Mouse (Mus musculus): Measurements from ENCODE around the gene Adap2.

The Adap2 gene

GRCm38 (mm10) chr11:80190280-80190679 is 36.4 kb downstream of the Adap2 start:
- intact Hi-C loops (cut with DNase I): no loop called here

DNA sequence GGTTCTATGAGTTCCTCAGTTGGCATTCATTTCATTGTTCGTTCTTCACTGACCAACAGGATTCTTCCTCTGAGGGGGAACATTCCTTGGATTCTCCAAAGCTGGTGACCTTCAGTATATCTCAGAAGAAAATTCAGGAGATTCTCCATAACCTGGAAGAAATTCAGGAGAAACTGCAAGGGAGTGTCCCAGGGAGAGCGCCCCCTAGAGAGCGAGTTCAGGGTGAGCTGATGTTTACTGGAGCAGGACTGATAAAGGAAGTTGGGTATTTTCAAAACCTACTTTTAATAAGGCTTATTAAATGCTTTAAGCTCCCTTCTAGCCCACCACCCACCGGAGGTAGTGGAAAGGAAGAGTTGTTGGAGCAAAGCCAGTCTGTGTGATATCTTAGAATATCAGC is 39.9 kb downstream of the Adap2 start:
- intact Hi-C loops (cut with DNase I): no loop called here

DNA sequence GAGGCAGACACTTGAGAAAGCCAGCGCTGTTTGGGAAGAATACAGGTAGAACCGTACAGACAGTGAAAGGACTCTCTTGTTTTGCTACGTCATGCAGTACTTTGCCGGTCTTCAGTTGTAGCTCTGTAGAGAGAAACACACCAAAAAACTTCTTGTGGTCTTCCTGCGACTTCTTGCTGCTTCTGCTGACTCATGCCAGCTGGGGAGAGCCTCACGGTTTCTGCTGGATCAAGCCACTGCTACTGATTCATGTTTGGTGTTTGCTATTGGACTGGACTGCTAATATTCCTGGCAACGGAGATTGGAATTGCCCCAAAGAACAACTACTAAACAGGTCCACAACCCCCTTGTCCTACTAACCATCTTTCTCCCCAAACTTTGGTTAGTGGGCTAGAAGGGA is 42.4 kb downstream of the Adap2 start:
- intact Hi-C loops (cut with DNase I): loop anchor here (5.0 kb wide), 1 partner anchor 114 kb away; the partner anchor contains the start of gene Crlf3

DNA sequence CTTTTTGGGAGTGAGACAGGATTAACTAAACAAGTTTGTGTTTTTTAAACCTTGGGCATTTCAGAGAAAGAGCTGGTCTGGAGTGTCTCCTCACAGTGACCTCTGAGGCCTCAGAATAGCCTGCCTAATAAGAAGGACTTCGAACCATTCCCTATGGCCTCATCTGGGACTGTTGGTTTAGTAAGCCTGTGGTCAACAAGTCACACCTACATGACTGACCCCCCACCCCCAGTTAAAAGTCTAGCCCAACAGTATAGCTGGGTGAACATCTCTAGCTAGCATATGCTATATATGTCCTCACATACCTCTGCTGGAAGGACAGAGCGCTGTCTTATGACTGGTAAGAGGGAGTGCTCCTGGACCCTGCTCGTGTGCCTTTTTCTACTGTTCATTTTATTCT is 45.4 kb downstream of the Adap2 start:
- intact Hi-C loops (cut with DNase I): loop anchor here (5.0 kb wide), 1 partner anchor 117 kb away; the partner anchor contains the start of gene Crlf3

DNA sequence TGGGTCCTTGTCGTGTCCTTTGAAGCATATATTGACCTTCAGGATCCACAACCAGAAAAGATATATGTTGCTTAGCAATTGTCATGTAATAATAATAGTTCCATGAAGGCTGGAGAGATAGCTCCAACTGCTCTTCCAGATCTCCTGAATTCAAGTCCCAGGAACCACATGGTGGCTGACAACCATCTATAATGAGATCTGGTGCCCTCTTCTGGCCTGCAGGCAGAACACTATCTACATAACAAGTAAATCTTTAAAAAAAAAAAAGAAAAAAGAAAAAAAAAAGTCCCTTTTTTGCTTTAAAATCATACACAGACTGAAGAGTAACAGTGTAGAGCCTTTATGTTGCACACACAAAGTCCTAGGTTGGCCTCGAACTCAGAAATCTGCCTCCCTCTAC is 45.9 kb downstream of the Adap2 start:
- intact Hi-C loops (cut with DNase I): loop anchor here (5.0 to 10.0 kb wide), 2 partner anchors 65 to 117 kb away; partner anchors contain the start of gene Crlf3

DNA sequence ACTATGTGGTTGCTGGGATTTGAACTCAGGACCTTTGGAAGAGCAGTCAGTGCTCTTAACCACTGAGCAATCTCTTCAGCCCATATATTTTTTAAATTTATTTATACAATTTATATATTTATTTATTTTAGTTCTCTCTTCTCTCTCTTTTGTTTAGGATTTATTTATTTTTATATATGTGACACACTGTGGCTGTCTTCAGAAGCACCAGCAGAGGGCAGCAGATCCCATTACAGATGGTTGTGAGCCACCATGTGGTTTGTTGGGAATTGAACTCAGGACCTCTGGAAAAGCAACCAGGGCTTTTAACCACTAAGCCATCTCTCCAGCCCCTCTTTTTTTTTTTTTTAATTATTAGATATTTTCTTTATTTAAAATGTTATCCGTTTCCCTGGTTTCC is 46.4 kb downstream of the Adap2 start:
- intact Hi-C loops (cut with DNase I): loop anchor here (10.0 kb wide), 1 partner anchor 64 kb away; no protein-coding TSS in a partner anchor

GRCm38 (mm10) chr11:80202296-80202695 is 48.4 kb downstream of the Adap2 start:
- intact Hi-C loops (cut with DNase I): loop anchor here (10.0 kb wide), 1 partner anchor 63 kb away; no protein-coding TSS in a partner anchor

DNA sequence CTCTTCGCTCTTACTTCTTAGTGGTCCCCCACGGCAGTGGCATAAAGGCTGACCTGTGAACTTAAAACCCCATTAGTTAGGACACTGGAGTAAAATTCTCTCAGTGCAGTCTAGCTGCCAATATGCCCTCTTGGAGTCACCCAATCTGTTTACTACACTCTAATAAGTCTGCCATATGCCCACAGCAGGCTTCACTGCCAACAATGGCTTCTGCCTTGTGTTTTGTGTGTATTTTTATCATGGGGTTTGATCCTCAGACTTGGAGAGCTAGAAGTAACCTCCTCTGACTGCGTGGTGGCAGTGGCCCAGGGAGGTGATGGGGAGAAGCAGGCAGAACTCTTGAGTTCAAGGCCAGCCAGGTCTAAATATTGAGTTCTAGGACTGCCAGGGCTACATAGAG is 50.1 kb downstream of the Adap2 start:
- intact Hi-C loops (cut with DNase I): loop anchor here (10.0 kb wide), 1 partner anchor 61 kb away; no protein-coding TSS in a partner anchor

- intact Hi-C loops (cut with DNase I): loop anchor here (10.0 kb wide), 1 partner anchor 60 kb away; no protein-coding TSS in a partner anchor
These were observed 51.0 kb downstream of the Adap2 start for GRCm38 (mm10) chr11:80204941-80205340.

DNA sequence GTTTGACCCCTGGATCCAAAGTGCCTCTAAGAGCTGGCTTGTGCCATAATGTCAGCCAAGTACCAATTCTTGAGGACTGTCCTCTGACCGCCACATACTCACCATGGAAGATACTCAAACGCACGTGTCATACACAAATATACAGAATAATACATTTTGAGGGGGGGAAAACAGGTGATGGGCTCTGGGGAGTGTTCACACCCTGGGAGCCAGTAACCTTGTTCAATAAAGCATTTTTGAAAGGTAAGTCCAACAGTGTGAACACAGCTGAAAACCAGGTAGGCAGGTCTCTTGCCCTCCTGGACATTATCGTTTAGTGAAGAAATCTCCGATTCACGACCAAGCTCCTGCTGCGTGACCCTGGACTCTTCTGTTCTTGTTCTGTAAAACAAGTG is 54.6 kb downstream of the Adap2 start:
- intact Hi-C loops (cut with DNase I): loop anchor here (10.0 kb wide), 1 partner anchor 56 kb away; no protein-coding TSS in a partner anchor

GRCm38 (mm10) chr11:80208860-80209800 is 55.2 kb downstream of the Adap2 start, which contains the start of gene Rhot1:
TSS of gene Rhot1 (plus strand) at chr11:80209019.
- intact Hi-C loops (cut with DNase I): loop anchor here (10.0 kb wide), 1 partner anchor 56 kb away; no protein-coding TSS in a partner anchor

DNA sequence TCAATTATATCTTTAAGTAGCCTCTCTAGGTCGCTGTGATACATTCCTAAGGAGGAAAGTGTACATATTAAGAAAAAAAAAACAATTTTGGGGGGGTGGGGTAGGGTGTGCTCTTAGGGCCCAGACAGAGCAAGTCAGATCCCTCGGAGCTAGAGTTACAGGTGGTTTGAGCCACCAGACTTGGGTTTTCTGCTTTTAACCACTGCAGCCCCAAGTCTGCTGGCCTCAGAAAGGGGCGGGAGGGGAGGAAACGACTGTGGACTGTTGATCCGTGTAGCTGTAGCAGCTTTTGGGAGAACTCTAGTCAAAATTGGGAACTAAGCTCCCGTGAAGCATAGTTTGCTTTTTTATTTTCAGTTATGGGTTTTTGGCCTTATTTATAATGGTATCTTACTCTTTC is 56.4 kb downstream of the Adap2 start:
- intact Hi-C loops (cut with DNase I): no loop called here

GRCm38 (mm10) chr11:80212282-80212681 is 58.4 kb downstream of the Adap2 start:
- intact Hi-C loops (cut with DNase I): no loop called here

DNA sequence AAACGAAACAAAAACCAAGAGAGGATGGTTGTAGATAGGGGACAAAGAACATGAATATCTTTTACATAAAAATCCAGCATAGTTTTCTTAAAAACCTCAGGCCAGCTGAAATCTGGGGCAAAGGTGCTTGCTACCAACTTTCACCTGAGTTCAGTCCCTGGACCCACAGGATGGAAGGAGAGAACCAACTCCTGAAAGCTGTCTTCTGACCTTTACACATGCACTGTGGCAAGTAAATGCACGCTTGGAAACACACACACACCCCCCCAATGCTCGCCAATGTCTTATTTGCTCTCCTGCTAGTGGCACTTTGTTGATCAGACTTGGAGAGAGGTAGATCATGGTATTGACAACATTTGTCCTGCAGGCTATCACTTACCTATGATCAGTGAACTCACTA is 61.4 kb downstream of the Adap2 start:
- intact Hi-C loops (cut with DNase I): no loop called here

DNA sequence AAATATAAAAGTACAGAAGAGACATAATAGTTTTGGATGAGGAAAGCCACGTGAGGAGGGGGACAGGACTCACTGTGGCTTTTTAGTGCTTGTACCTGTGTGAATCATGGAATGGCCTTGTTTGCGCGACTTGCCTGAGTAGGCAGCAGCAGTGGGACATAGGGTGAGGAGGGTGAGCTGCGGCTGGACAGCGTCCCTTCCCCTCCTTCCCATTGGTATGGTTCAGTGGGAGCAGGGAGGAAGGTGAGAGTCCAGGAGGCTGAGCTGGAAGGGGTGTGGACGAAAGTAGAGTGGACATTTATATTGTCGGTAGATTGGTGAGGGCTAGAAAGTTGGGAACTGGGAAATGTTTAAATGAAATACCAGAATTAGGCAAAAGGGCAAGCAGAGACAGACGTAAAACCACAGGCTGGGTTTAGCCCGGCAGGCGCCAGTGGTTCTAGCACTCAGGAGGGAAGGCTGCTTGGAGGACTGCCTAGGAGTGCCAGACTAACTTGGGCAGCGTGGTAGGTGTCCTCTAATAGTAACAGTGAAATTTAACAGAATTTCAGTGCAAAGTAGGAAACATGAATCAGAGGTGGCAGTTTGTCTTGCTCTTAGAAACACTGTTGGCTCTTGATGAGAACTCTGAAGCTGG is 64.9 kb downstream of the Adap2 start:
- intact Hi-C loops (cut with DNase I): no loop called here
